Mouse (Mus musculus) heart, embryonic 16.5 days (tissue): ENCODE results near the gene Clstn2. TPM values are rescaled to one million over a fixed set of nuclear protein-coding genes. Genes with fewer than 3 reads are reported as not detected.

Experiments
- ATAC-seq: fragments of 200-750 bp; cut with Nextera tagmentation; replicated peaks from 2 replicates; pipeline ENCODE4 v1.8.0; 2017; ENCODE audit warnings: moderate number of reproducible peaks; ENCODE audit not compliant: insufficient read depth, low FRiP score; ENCODE audit errors: extremely low read depth
- H3K27ac ChIP-seq: fragments of 300-500 bp; sonication (generic); 2 replicates; pipeline ENCODE4 v1.5.1; 2014; ENCODE audit warnings: mild to moderate bottlenecking, low read length, control low read depth, moderate library complexity
- H3K27me3 ChIP-seq: fragments of 300-500 bp; sonication (generic); 2 replicates; pipeline ENCODE4 v1.6.1; 2014; ENCODE audit warnings: low read length, mixed read lengths; ENCODE audit not compliant: control insufficient read depth, insufficient read depth
- H3K36me3 ChIP-seq: fragments of 300-500 bp; sonication (generic); 2 replicates; pipeline ENCODE4 v1.6.1; 2014; ENCODE audit not compliant: control insufficient read depth, insufficient read depth
- H3K4me1 ChIP-seq: fragments of 300-500 bp; sonication (generic); 2 replicates; pipeline ENCODE4 v1.6.1; 2014; ENCODE audit warnings: low read length, mixed read lengths; ENCODE audit not compliant: control insufficient read depth, insufficient read depth
- H3K4me2 ChIP-seq: fragments of 300-500 bp; sonication (generic); 2 replicates; pipeline ENCODE4 v1.6.1; 2014; ENCODE audit warnings: low read depth, mild to moderate bottlenecking, control low read depth, low read length
- H3K4me3 ChIP-seq: fragments of 300-500 bp; sonication (generic); 2 replicates; pipeline ENCODE4 v1.5.1; 2014; ENCODE audit warnings: mild to moderate bottlenecking, control low read depth, low read length
- H3K9ac ChIP-seq: fragments of 300-500 bp; sonication (generic); 2 replicates; pipeline ENCODE4 v1.6.1; 2014; ENCODE audit warnings: low read length, control low read depth
- H3K9me3 ChIP-seq: fragments of 300-500 bp; sonication (generic); replicated peaks from 2 replicates; pipeline ENCODE4 v1.6.1; 2016; ENCODE audit warnings: low read length; ENCODE audit not compliant: control insufficient read depth
- WGBS: fragments of 180-500 bp; shearing (Covaris S2); extraction: QIAGEN DNeasy Blood & Tissue Kit; methylation state at CpG from one replicate; pipeline ENCODE4 v1.1.7; 2014; 5-methylcytosine and 5-hydroxymethylcytosine counted together
- polyA plus RNA-seq: library from polyadenylated mRNA; unstranded; fragments of >200 nt; fragmentation: Nextera tagmentation; extraction: Ambion mirVana; gene quantifications from 2 replicates; pipeline ENCODE4 v1.2.1, GENCODE M21; 2015

Clstn2 gene
- 0.32 and 0.35 TPM in 2 replicates for polyA plus RNA-seq

- ATAC-seq = peak; percentile 73
- under 1% methylated on average over 68 of the region's 73 CpGs for WGBS
- Histone ChIP-seq H3K9ac (peak within 1 kb of the TSS; percentile 47), H3K4me3 (peak within 1 kb of the TSS; percentile 57), H3K27me3 (peaks cover 42% of the 10 kb centered on the region), H3K9me3 (no peaks in the 10 kb centered on the region), H3K4me2 (peak within 1 kb of the TSS; percentile 85), H3K27ac (no peak within 1 kb of the TSS), H3K4me1 (peaks cover 6% of the 10 kb centered on the region), H3K36me3 (no peaks in the 10 kb centered on the region)
Observed at GRCm38 (mm10) chr9:98032573-98033272, at the start of gene Clstn2. Gene Clstn2, minus strand, starts transcription at chr9:98033181.

DNA sequence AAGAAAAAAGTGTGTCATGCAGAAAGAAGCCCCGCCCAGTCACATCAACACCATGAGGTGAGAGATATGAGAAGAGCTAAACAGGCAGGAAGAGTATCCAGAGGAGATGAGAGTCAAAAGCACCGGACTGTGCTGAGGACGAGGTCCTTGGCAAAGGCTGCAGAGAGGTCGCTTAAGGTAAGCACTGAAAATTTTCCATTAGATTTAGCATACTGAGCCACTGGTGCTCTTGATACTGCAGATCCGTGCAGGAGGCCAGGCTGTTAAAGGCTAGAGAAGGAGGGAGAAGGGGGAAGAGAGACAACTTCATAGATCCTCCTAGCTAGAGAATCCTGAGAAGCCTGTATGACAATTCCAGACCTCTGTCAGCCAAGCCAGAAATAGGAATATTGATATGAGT, 34.8 kb upstream of the Clstn2 start:
- no peak overlapping the region for H3K4me3 ChIP-seq
- no peak overlapping the region for H3K9ac ChIP-seq
- H3K27ac ChIP-seq = no peak overlapping the region
- ATAC-seq = no peak
- H3K4me1 ChIP-seq = no peaks in the 10 kb centered on the region
- H3K4me2 ChIP-seq = no peak overlapping the region
- no peaks in the 10 kb centered on the region for H3K36me3 ChIP-seq
- H3K27me3 ChIP-seq = no peaks in the 10 kb centered on the region
- H3K9me3 ChIP-seq = no peaks in the 10 kb centered on the region
- 52% methylated on average over 5 of the region's 5 CpGs for WGBS

DNA sequence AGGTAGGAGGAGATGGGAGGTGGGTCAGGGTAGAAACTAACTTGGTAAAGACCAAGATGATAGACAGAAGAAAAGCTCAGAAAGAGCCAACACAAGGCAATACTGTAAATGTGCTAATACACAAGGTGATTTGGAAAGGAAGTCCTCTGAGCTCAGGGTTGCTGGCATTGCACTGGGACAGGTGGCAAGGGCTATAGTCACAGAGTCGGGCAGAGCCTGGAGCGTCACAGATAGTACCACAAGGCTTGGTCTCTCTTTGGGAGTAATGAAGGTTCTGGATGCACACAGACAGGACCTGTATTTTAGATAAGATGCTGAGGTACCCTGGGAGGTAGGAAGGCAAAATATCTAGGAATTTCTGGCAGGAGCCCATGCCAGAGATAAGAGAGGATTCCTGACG, 28.7 kb upstream of the Clstn2 start:
- Histone ChIP-seq H3K4me3 (no peak overlapping the region), H3K36me3 (no peaks in the 10 kb centered on the region), H3K4me2 (no peak overlapping the region), H3K4me1 (no peaks in the 10 kb centered on the region), H3K27ac (no peak overlapping the region), H3K9ac (no peak overlapping the region), H3K27me3 (no peaks in the 10 kb centered on the region), H3K9me3 (no peaks in the 10 kb centered on the region)
- WGBS = 40% methylated on average over 3 of the region's 3 CpGs
- ATAC-seq = no peak

GRCm38 (mm10) chr9:98057291-98057690, 24.3 kb upstream of the Clstn2 start:
- Histone ChIP-seq H3K9me3 (no peaks in the 10 kb centered on the region), H3K4me2 (no peak overlapping the region), H3K27ac (no peak overlapping the region), H3K27me3 (no peaks in the 10 kb centered on the region), H3K4me1 (no peaks in the 10 kb centered on the region), H3K36me3 (no peaks in the 10 kb centered on the region), H3K9ac (no peak overlapping the region), H3K4me3 (no peak overlapping the region)
- ATAC-seq = no peak
- WGBS = 83% methylated on average over 2 of the region's 2 CpGs

DNA sequence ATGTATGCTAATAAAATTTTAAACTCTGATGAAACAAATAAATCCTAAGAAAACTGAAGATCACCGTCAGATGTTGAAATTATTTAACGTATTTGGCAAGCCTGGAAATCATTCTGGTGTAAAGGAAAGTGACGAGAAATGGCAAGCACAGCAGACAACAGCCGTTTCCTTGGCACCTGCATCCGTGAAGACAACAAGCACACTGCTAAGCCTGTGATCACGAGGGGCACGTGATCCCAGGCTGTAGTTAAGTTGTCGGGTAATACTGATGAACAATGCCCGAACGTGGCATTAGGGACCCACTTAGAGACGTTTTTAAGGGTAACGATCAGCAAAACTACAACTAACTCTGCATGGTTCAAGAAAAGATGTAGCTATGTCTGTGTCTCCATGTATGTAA, 18.4 kb upstream of the Clstn2 start:
- no peak for ATAC-seq
- Histone ChIP-seq H3K9me3 (no peaks in the 10 kb centered on the region), H3K4me1 (no peaks in the 10 kb centered on the region), H3K4me2 (no peak overlapping the region), H3K27me3 (no peaks in the 10 kb centered on the region), H3K36me3 (no peaks in the 10 kb centered on the region), H3K27ac (no peak overlapping the region), H3K9ac (no peak overlapping the region), H3K4me3 (no peak overlapping the region)
- WGBS = 74% methylated on average over 12 of the region's 12 CpGs

- Histone ChIP-seq H3K4me1 (peaks cover 6% of the 10 kb centered on the region), H3K4me2 (peak overlapping the region; percentile 85), H3K27me3 (peaks cover 42% of the 10 kb centered on the region), H3K9me3 (no peaks in the 10 kb centered on the region), H3K4me3 (peak overlapping the region; percentile 57), H3K27ac (no peak overlapping the region), H3K36me3 (no peaks in the 10 kb centered on the region), H3K9ac (no peak overlapping the region; the same call in 1 of the 2 replicates)
- peak; percentile 41; the same call in 1 of the 2 replicates for ATAC-seq
- under 1% methylated on average over 38 of the region's 38 CpGs for WGBS
Observed at GRCm38 (mm10) chr9:98033273-98033855, 383 bp upstream of the Clstn2 start.

DNA sequence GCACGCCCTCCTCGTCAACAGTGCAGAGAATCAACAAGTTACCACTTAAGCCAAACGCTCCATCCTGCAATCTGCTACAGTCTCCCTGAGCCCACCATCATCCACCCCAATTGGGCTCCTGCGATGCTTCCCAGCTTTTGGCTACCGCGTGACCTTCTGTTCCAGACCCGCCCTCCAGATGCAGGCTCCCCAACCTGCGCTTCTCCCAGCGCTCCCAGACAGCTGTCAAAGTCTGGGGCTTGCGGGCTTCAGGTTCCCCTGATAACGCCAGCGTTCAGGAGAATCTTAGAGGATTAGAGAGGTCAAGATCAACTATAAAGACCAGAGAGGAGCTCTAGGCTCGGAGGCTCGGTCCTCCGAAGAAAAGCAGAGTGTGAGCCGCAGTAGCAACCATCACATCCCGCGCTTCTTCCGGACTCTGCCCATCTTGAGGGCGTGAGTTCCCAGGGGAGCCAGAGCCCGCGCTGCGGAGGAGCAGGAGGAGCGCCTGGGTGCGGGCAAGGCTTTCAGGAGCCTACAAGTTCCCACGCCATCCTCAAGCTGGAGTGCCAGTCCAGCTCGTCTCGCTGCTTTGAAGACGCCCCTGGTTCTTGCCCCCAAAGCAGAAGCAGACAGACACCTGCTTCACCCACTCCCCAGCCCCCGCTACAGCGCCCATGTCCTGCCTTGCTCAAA, 946 bp downstream of the Clstn2 start:
- WGBS = 1% methylated on average over 31 of the region's 31 CpGs
- peaks cover 6% of the 10 kb centered on the region for H3K4me1 ChIP-seq
- peaks cover 42% of the 10 kb centered on the region for H3K27me3 ChIP-seq
- H3K9me3 ChIP-seq = no peaks in the 10 kb centered on the region
- no peak overlapping the region for H3K27ac ChIP-seq
- H3K4me2 ChIP-seq = peak overlapping the region; percentile 85
- H3K4me3 ChIP-seq = peak overlapping the region; percentile 57
- no peaks in the 10 kb centered on the region for H3K36me3 ChIP-seq
- ATAC-seq = 0 out of 2 replicates have a peak, but pooled peaks have one; percentile 4
- H3K9ac ChIP-seq = no peak overlapping the region

DNA sequence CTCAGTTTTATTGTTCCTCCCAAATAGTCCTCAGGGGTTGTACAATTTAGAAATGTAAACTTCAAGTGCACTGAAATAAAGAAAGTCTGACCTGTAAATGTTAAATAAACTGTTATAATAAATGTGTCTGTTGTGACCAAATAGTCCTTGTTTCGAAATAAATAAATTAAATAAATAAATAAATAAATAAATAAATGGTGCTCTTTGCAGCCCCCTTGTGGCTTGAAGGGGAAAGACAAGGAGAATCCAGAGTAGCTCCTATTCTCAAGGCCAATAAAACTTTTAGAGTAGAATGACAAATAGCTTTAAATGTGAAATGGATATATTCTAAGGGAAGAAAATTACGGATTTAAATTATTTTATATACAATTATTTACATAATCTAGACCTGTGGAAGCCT, 2.3 kb downstream of the Clstn2 start:
- H3K4me2 ChIP-seq = no peak overlapping the region
- H3K4me3 ChIP-seq = no peak overlapping the region
- no peaks in the 10 kb centered on the region for H3K36me3 ChIP-seq
- ATAC-seq = no peak
- peaks cover 39% of the 10 kb centered on the region for H3K27me3 ChIP-seq
- no peak overlapping the region for H3K27ac ChIP-seq
- H3K9me3 ChIP-seq = no peaks in the 10 kb centered on the region
- no peak overlapping the region for H3K9ac ChIP-seq
- peaks cover 6% of the 10 kb centered on the region for H3K4me1 ChIP-seq
- WGBS = 15% methylated on average over 2 of the region's 2 CpGs

GRCm38 (mm10) chr9:98025548-98025947, 7.4 kb downstream of the Clstn2 start:
- H3K27me3 ChIP-seq = no peaks in the 10 kb centered on the region; the same call in 1 of the 2 replicates
- no peak overlapping the region for H3K4me2 ChIP-seq
- H3K9ac ChIP-seq = no peak overlapping the region
- no peak overlapping the region for H3K4me3 ChIP-seq
- no peaks in the 10 kb centered on the region for H3K9me3 ChIP-seq
- H3K4me1 ChIP-seq = no peaks in the 10 kb centered on the region
- H3K36me3 ChIP-seq = no peaks in the 10 kb centered on the region
- no peak overlapping the region for H3K27ac ChIP-seq
- 73% methylated on average over 3 of the region's 3 CpGs for WGBS
- no peak for ATAC-seq
